Mouse (Mus musculus): ENCODE results near the gene Krt7. TPM values are rescaled to one million over a fixed set of nuclear protein-coding genes. Genes with fewer than 3 reads are reported as not detected.

The Krt7 gene
- polyA plus RNA-seq, 1 experiment from 2014 or later: 6.0 TPM

MicroRNAs within 50 kb of the gene (microRNA counts, 519-probe panel; counts per million panel counts)
- 582 counts per million, percentile 70 among the panel's probes with 10 or more counts for microRNA mmu-miR-1941-3p
- microRNA mmu-miR-1941-5p: 582 counts per million, percentile 70 among the panel's probes with 10 or more counts

Small RNAs within 50 kb of the gene (microRNA-seq; reads per million reads assigned to microRNA genes)
- not detected for gene Mir1941

Other genes with a start within 250 kb of the Krt7 start
- gene Acvr1b, start 237.0 kb upstream of the Krt7 start, polyA plus RNA-seq (2016; fragmentation: Nextera tagmentation; extraction: Ambion mirVana): 1.9 and 2.2 TPM in 2 replicates
- 0.81 and 1.3 TPM in 2 replicates for gene Grasp, start 186.9 kb upstream of the Krt7 start, polyA plus RNA-seq (2016; fragmentation: Nextera tagmentation; extraction: Ambion mirVana)
- 0.83 and 1.0 TPM in 2 replicates for gene Nr4a1, start 156.8 kb upstream of the Krt7 start, polyA plus RNA-seq (2016; fragmentation: Nextera tagmentation; extraction: Ambion mirVana)
- 31.5 and 31.7 TPM in 2 replicates for gene Atg101, start 126.8 kb upstream of the Krt7 start, polyA plus RNA-seq (2016; fragmentation: Nextera tagmentation; extraction: Ambion mirVana)
- gene 6030408B16Rik, start 117.8 kb upstream of the Krt7 start, polyA plus RNA-seq (2016; fragmentation: Nextera tagmentation; extraction: Ambion mirVana): 0.17 and 0.19 TPM in 2 replicates
- 0.11 and 0.16 TPM in 2 replicates for gene Krt80, start 40.9 kb upstream of the Krt7 start, polyA plus RNA-seq (2016; fragmentation: Nextera tagmentation; extraction: Ambion mirVana)
- not detected in 2 replicates for gene Krt87, start 27.8 kb downstream of the Krt7 start, polyA plus RNA-seq (2016; fragmentation: Nextera tagmentation; extraction: Ambion mirVana)
- gene Krt88, start 36.7 kb downstream of the Krt7 start, polyA plus RNA-seq (2016; fragmentation: Nextera tagmentation; extraction: Ambion mirVana): not detected in 2 replicates
- not detected in 2 replicates for gene Krt81, start 52.7 kb downstream of the Krt7 start, polyA plus RNA-seq (2016; fragmentation: Nextera tagmentation; extraction: Ambion mirVana)
- gene Krt86, start 62.4 kb downstream of the Krt7 start, polyA plus RNA-seq (2016; fragmentation: Nextera tagmentation; extraction: Ambion mirVana): not detected in 2 replicates
- gene Krt83, start 80.5 kb downstream of the Krt7 start, polyA plus RNA-seq (2016; fragmentation: Nextera tagmentation; extraction: Ambion mirVana): not detected in 2 replicates
- not detected in 2 replicates for gene Gm49425, start 106.2 kb downstream of the Krt7 start, polyA plus RNA-seq (2016; fragmentation: Nextera tagmentation; extraction: Ambion mirVana)
- gene Krt84, start 121.8 kb downstream of the Krt7 start, polyA plus RNA-seq (2016; fragmentation: Nextera tagmentation; extraction: Ambion mirVana): not detected in 2 replicates
- not detected in 2 replicates for gene Krt82, start 139.6 kb downstream of the Krt7 start, polyA plus RNA-seq (2016; fragmentation: Nextera tagmentation; extraction: Ambion mirVana)
- not detected in 2 replicates for gene Krt90, start 151.9 kb downstream of the Krt7 start, polyA plus RNA-seq (2016; fragmentation: Nextera tagmentation; extraction: Ambion mirVana)
- gene Krt75, start 162.9 kb downstream of the Krt7 start, polyA plus RNA-seq (2016; fragmentation: Nextera tagmentation; extraction: Ambion mirVana): not detected in 2 replicates
- not detected in 2 replicates for gene Gm5414, start 217.1 kb downstream of the Krt7 start, polyA plus RNA-seq (2016; fragmentation: Nextera tagmentation; extraction: Ambion mirVana)
- not detected in 2 replicates for gene Gm5478, start 236.3 kb downstream of the Krt7 start, polyA plus RNA-seq (2016; fragmentation: Nextera tagmentation; extraction: Ambion mirVana)

Data from liver, embryonic 12.5 days (tissue).